Mouse (Mus musculus) megakaryocyte, embryonic 14.5 days (primary cell): ENCODE data around the gene Wnt8b.

ENCODE experiments used
- FLI1 ChIP-seq: IDR thresholded peaks from 2 replicates; pipeline ENCODE4 v1.6.1; 2012; ENCODE audit warnings: low read length, inconsistent platforms, mixed read lengths
- GATA1 ChIP-seq: IDR thresholded peaks from 3 replicates; pipeline ENCODE4 v1.6.1; 2012; ENCODE audit warnings: mixed read lengths, low read length, inconsistent platforms, borderline replicate concordance

DNA sequence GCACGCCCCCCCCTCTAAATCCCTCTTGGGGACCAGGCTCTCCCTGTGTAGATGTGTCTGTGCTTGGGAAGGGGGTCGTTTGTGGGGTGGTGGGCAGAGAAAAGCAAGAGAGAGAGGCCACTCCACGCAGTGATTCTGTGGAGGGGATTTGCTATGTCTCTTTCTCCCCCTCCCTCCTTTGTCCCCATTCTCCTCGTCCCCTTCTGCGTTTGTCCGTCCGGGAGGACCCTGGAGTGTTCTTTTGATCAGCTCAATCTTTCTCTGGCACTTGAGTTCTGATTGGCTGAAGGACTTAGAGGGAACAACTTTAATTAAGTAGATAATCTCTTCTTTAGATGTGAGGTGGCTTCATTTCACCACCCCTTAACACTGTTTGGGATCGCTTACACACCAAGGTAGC lies at the start of gene Wnt8b:
- TF ChIP-seq GATA1 (no peak), FLI1 (no peak)
